Mouse (Mus musculus) myocyte (in vitro differentiated cells): Measurements from ENCODE around the gene Tmem208.

ENCODE experiments used
- CEBPB ChIP-seq: IDR thresholded peaks from 2 replicates; pipeline ENCODE4 v1.6.1; 2011; ENCODE audit warnings: mild to moderate bottlenecking, moderate library complexity; ENCODE audit not compliant: poor library complexity, insufficient read depth, severe bottlenecking
- MAX ChIP-seq: IDR thresholded peaks from one replicate; pipeline ENCODE4 v1.6.1; 2011; ENCODE audit warnings: low read depth, mild to moderate bottlenecking, control low read depth
- MYOD1 ChIP-seq, 3 experiments: IDR thresholded peaks; one replicate each; pipeline ENCODE4 v1.6.1; 2011; ENCODE audit warnings: control low read depth in 2 of 3, low read depth in 2 of 3, mild to moderate bottlenecking in 2 of 3, moderate library complexity in 1 of 3; ENCODE audit not compliant: insufficient read length in 2 of 3, control insufficient read depth in 1 of 3
- MYOG ChIP-seq, 3 experiments: IDR thresholded peaks; one replicate each; pipeline ENCODE4 v1.6.1; 2011; ENCODE audit warnings: control low read depth in 2 of 3, low read depth in 2 of 3, mild to moderate bottlenecking in 2 of 3; ENCODE audit not compliant: insufficient read length in 2 of 3, control insufficient read depth in 1 of 3, insufficient read depth in 1 of 3
- POLR2A ChIP-seq: IDR thresholded peaks from one replicate; pipeline ENCODE4 v1.6.1; 2011; ENCODE audit warnings: low read depth, mild to moderate bottlenecking, control low read depth, moderate library complexity; ENCODE audit not compliant: insufficient read length
- SRF ChIP-seq: IDR thresholded peaks from one replicate; pipeline ENCODE4 v1.6.1; 2011; ENCODE audit warnings: low read depth; ENCODE audit not compliant: control insufficient read depth, insufficient read length
- TCF12 ChIP-seq: IDR thresholded peaks from one replicate; pipeline ENCODE4 v1.6.1; 2011; ENCODE audit warnings: mild to moderate bottlenecking, control low read depth; ENCODE audit not compliant: poor library complexity, insufficient read depth, severe bottlenecking
- USF1 ChIP-seq: IDR thresholded peaks from one replicate; pipeline ENCODE4 v1.6.1; 2011; ENCODE audit warnings: low read depth, mild to moderate bottlenecking, control low read depth, moderate library complexity

GRCm38 (mm10) chr8:105331931-105332330 is 5.8 kb downstream of the Tmem208 start:
- TF ChIP-seq SRF (no peak), MAX (no peak), USF1 (no peak), POLR2A (no peak), MYOD1 (IDR thresholded peaks at IDR 0.05; ENCODE audit: control insufficient read depth in 1 of 3, insufficient read length in 2 of 3, low read depth in 2 of 3) (no peak), MYOG (IDR thresholded peaks at IDR 0.05; ENCODE audit: control insufficient read depth in 1 of 3, insufficient read depth in 1 of 3, insufficient read length in 2 of 3, low read depth in 2 of 3) (no peak), CEBPB (no peak), TCF12 (no peak)
